Mouse (Mus musculus) embryonic facial prominence, embryonic 11.5 days (tissue): Measurements from ENCODE around the gene Naga. TPM values are rescaled to one million over a fixed set of nuclear protein-coding genes. Genes with fewer than 3 reads are reported as not detected.

Experiments
- ATAC-seq: fragments of 200-750 bp; cut with Nextera tagmentation; replicated peaks from 2 replicates; pipeline ENCODE4 v1.8.0; 2017; ENCODE audit warnings: low read depth; ENCODE audit not compliant: insufficient number of reproducible peaks, low FRiP score, low TSS enrichment
- DNase-seq: peaks from one replicate; pipeline ENCODE4 v3.0.0-alpha.2; 2015; ENCODE audit warnings: low spot score
- H3K27ac ChIP-seq: fragments of 300-500 bp; sonication (generic); replicated peaks from 2 replicates; pipeline ENCODE4 v1.5.1; 2014; ENCODE audit warnings: mild to moderate bottlenecking, low read depth, low read length, control low read depth
- H3K27me3 ChIP-seq: fragments of 300-500 bp; sonication (generic); 2 replicates; pipeline ENCODE4 v1.6.1; 2014; ENCODE audit warnings: mild to moderate bottlenecking, low read length, moderate library complexity, mixed read lengths; ENCODE audit not compliant: control insufficient read depth, insufficient read depth
- H3K36me3 ChIP-seq: fragments of 300-500 bp; sonication (generic); replicated peaks from 2 replicates; pipeline ENCODE4 v1.6.1; 2014; ENCODE audit warnings: low read depth, mild to moderate bottlenecking, low read length, moderate library complexity, mixed read lengths; ENCODE audit not compliant: control insufficient read depth, insufficient read depth
- H3K4me1 ChIP-seq: fragments of 300-500 bp; sonication (generic); 2 replicates; pipeline ENCODE4 v1.6.1; 2014; ENCODE audit warnings: low read length, mixed read lengths; ENCODE audit not compliant: control insufficient read depth, insufficient read depth
- H3K4me2 ChIP-seq: fragments of 300-500 bp; sonication (generic); 2 replicates; pipeline ENCODE4 v1.6.1; 2014; ENCODE audit warnings: low read depth, mild to moderate bottlenecking, control low read depth, low read length, moderate library complexity
- H3K4me3 ChIP-seq: fragments of 300-500 bp; sonication (generic); 2 replicates; pipeline ENCODE4 v1.5.1; 2014; ENCODE audit warnings: low read depth, low read length, control low read depth
- H3K9ac ChIP-seq: fragments of 300-500 bp; sonication (generic); replicated peaks from 2 replicates; pipeline ENCODE4 v1.6.1; 2014; ENCODE audit warnings: mild to moderate bottlenecking, control low read depth, low read length
- H3K9me3 ChIP-seq: fragments of 300-500 bp; sonication (generic); replicated peaks from 2 replicates; pipeline ENCODE4 v1.6.1; 2016; ENCODE audit warnings: mild to moderate bottlenecking, low read length, inconsistent platforms, mixed read lengths; ENCODE audit not compliant: control insufficient read depth
- WGBS: fragments of 180-500 bp; shearing (Covaris S2); extraction: QIAGEN DNeasy Blood & Tissue Kit; methylation state at CpG from one replicate; pipeline ENCODE4 v1.1.7; 2014; 5-methylcytosine and 5-hydroxymethylcytosine counted together
- polyA plus RNA-seq: library from polyadenylated mRNA; unstranded; fragments of >200 nt; fragmentation: Nextera tagmentation; extraction: Ambion mirVana; gene quantifications from 2 replicates; pipeline ENCODE4 v1.2.1, GENCODE M21; 2014

Naga gene
- polyA plus RNA-seq, 1 experiment from 2014 or later = 26.9 TPM

DNA sequence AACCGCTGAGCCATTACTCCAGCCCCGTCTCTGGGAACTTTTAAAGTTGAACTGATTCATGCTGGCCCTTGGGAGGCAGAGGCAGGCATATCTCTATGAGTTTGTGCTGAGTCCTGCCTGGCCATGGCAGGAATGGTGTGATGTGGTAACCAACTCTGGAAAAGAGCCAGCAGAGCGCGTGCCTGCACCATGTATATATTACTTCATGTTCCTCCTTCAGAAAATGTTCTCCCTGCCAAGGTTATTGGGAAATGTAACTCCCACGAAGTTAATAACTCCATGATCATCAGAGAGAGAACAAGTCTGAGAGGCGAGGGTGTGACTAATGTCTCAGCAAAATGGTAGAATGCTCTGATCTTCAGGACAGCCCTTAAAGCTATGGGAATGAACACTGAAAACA lies 20.9 kb downstream of the Naga start:
- Histone ChIP-seq H3K9ac (no peak overlapping the region), H3K4me2 (no peak overlapping the region), H3K27me3 (no peaks in the 10 kb centered on the region), H3K4me1 (no peaks in the 10 kb centered on the region), H3K36me3 (no peaks in the 10 kb centered on the region), H3K4me3 (no peak overlapping the region), H3K9me3 (no peaks in the 10 kb centered on the region), H3K27ac (no peak overlapping the region)
- 87% methylated on average over 6 of the region's 6 CpGs for WGBS
- DNase-seq = no peak
- ATAC-seq = no peak

DNA sequence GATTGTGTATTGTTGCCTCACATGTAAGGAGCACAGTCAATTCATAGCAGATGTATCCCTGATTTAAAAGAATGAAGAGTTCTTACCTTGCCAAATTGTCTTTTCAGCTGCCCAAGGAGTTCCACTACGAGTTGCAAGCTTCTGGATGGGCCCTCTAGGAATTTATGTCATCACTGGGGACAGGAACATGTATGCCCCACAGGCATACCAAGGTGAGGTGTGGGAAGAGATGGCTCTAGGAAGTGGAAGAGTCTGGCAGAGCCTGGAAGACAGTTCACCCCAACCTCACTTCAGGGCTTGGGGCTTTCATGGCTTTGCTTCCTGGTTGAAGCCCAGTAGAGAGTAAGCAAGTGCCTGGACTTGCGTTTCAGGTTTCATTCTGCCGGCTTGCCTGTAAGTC lies 30.3 kb downstream of the Naga start:
- no peak for ATAC-seq
- H3K9me3 ChIP-seq = no peaks in the 10 kb centered on the region
- H3K36me3 ChIP-seq = no peaks in the 10 kb centered on the region
- no peaks in the 10 kb centered on the region for H3K27me3 ChIP-seq
- no peak overlapping the region for H3K4me3 ChIP-seq
- DNase-seq = no peak
- H3K9ac ChIP-seq = no peak overlapping the region
- H3K27ac ChIP-seq = no peak overlapping the region
- H3K4me2 ChIP-seq = no peak overlapping the region
- 62% methylated on average over 3 of the region's 3 CpGs for WGBS
- no peaks in the 10 kb centered on the region for H3K4me1 ChIP-seq

DNA sequence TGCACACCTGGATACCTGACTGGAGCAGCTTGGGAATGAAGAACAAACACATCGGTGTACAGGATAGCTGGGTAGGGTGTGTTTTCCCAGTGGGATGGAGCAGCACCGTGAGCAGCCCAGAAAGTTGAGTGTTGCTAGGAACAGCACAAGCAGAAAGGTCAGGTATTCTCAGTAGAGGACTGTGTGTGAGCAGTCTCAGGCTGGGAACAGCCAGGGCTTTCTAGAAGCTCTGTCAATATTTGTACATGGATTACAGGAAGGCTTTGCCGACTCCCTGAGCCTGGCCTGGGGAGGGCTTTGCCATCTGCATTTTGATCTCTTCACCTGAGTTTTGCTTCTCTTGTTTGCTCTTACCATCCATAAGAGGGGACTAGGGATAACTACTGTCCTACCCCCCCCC lies 31.6 kb downstream of the Naga start:
- H3K4me1 ChIP-seq = no peaks in the 10 kb centered on the region
- H3K27me3 ChIP-seq = no peaks in the 10 kb centered on the region
- no peak overlapping the region for H3K4me3 ChIP-seq
- ATAC-seq (no peak), DNase-seq (no peak)
- no peak overlapping the region for H3K4me2 ChIP-seq
- no peaks in the 10 kb centered on the region for H3K9me3 ChIP-seq
- 73% methylated on average over 3 of the region's 3 CpGs for WGBS
- no peaks in the 10 kb centered on the region for H3K36me3 ChIP-seq
- no peak overlapping the region for H3K9ac ChIP-seq
- no peak overlapping the region for H3K27ac ChIP-seq

DNA sequence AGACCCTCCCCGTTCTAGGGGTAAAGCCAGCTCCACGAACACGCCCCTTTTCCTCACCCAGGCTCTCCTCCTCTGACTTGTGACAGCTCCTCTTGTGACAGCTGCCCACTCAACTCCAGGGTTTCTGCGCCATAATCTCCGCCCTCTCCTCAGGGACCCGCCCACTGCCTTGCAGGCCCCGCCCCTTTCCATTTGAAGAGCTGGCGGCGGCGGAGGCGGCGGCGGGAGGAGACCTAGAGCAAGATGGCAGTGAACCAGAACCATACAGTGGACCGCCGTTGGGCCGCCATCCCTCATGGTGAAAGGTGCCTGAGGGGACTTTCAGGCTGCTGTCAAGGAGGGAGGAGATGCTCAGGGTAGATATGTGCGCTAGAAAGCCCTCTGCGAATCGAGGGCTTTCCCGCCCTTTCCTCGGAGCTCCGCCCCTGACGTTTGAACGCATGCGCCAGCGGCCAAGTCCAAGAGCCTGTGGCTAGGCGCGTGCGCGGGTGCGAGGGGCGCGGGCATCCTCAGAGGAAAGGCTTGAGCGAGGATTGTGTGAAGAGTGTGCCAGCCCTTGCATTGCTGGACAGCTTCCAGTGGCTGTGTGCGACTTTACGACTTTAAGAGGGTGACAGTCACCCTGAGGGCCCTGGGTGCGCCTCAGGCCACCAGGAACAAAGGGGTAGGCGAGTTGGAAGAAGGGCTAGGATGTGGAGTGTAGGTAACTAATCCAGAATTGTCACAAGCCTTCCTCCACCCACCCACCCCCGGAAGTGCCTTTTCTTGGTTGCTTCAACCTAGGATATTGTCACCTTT lies 39.8 kb downstream of the Naga start, which contains the start of gene Wbp2nl:
Wbp2nl (plus strand) TSS at position 191 of the 798 bp plus-strand sequence.
- peak within 1 kb of the TSS; percentile 11; the same call in 1 of the 2 replicates for H3K4me2 ChIP-seq
- 57% methylated on average over 39 of the region's 39 CpGs for WGBS
- no peak within 1 kb of the TSS for H3K27ac ChIP-seq
- no peak for DNase-seq
- H3K4me1 ChIP-seq = no peaks in the 10 kb centered on the region
- no peaks in the 10 kb centered on the region for H3K36me3 ChIP-seq
- no peak within 1 kb of the TSS for H3K4me3 ChIP-seq
- H3K27me3 ChIP-seq = no peaks in the 10 kb centered on the region
- H3K9me3 ChIP-seq = no peaks in the 10 kb centered on the region
- no peak within 1 kb of the TSS for H3K9ac ChIP-seq
- no peak for ATAC-seq

DNA sequence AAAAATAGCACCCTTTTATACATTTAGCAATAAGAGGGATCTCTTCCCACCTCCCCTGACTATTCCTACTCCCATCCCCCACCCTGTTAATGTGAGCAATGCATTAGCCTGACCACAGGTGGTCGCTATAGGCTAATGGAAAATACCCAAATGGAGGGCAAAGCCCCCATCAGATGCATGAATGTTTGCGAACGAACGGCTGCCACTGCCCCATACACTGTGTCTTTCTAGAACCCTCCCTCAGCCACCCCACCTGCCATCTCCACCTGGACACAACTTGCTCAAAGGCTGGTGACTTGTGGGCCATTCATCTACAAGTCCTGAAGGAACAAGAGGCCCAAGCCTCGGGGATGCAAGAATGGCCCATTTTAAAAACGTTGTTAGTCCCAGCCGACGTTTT lies 44.7 kb downstream of the Naga start:
- Histone ChIP-seq H3K4me2 (no peak overlapping the region), H3K27me3 (no peaks in the 10 kb centered on the region), H3K9ac (no peak overlapping the region; the same call in 1 of the 2 replicates), H3K4me3 (no peak overlapping the region), H3K36me3 (peaks cover 3% of the 10 kb centered on the region), H3K27ac (no peak overlapping the region), H3K9me3 (no peaks in the 10 kb centered on the region), H3K4me1 (no peaks in the 10 kb centered on the region; the same call in 1 of the 2 replicates)
- 46% methylated on average over 8 of the region's 8 CpGs for WGBS
- ATAC-seq = no peak
- DNase-seq = peak; percentile 50

DNA sequence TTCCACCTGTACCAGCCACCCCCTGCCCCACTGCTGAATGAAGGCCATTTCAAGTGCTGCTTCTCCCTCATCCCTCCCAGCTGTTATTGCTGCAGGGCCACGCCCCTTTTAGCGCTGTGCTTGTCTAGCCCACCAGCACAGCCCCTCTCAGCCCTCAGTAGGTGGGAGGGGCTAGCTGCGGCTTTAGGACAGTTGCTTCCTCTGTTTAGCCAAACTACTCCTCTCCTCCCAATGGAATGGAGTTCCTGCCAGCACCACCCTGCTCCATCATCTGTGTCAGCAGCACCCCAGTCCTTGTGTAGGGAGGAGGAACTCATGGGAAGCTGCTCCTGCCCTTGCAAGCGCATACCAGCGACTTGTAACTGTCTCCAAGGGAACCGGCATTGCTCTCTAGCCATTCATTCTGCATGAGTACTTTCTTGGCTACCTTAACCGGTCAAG lies 45.4 kb downstream of the Naga start:
- Histone ChIP-seq H3K4me2 (no peak overlapping the region), H3K27me3 (no peaks in the 10 kb centered on the region), H3K9ac (no peak overlapping the region), H3K4me3 (no peak overlapping the region), H3K36me3 (peaks cover 3% of the 10 kb centered on the region), H3K4me1 (no peaks in the 10 kb centered on the region; the same call in 1 of the 2 replicates), H3K9me3 (no peaks in the 10 kb centered on the region), H3K27ac (no peak overlapping the region)
- DNase-seq (peak; percentile 51), ATAC-seq (peak; percentile 72)
- 16% methylated on average over 7 of the region's 7 CpGs for WGBS

DNA sequence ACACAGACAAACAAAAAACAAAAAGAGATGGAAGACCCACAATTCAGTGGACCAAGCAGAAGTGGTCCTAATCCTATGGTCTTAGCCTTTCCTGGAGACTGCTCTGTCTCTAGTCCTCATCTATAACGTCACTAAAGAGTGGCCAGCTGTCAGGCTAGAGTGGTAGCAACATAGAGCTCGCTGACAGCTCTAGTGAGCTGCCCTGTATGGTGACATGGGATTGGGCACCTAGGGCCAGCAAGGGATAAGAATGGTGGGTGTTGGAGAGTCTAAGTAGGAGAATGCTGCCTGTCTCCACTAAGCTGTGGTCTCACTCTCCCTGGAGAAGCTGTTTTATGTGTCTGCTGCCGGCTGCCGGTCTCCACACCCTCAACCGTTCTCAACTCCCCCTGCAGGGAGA lies 45.9 kb downstream of the Naga start:
- DNase-seq = no peak
- H3K9me3 ChIP-seq = no peaks in the 10 kb centered on the region
- H3K27ac ChIP-seq = no peak overlapping the region
- H3K4me1 ChIP-seq = no peaks in the 10 kb centered on the region; the same call in 1 of the 2 replicates
- H3K36me3 ChIP-seq = peaks cover 3% of the 10 kb centered on the region
- no peaks in the 10 kb centered on the region for H3K27me3 ChIP-seq
- ATAC-seq = peak; percentile 57
- H3K4me2 ChIP-seq = no peak overlapping the region
- WGBS = 26% methylated on average over 5 of the region's 5 CpGs
- no peak overlapping the region for H3K4me3 ChIP-seq
- H3K9ac ChIP-seq = no peak overlapping the region

DNA sequence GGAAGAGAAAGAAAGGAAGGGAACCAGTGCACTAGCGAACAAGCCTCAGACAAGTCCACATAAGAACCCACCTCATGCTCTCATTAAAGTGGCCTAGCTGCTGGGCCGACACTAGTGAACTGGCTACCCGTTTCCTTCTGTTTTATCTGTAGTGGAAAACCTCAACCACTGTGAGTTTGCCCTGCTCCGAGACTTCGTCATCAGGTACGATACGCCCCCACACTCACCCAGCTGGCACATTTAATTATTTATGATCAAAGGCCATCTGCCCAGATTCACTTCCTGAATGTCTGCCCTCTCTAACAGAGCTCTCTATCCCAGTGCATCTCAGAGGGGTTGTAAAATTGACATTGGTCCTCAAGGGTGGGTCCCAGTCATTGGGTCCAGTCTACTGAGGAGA lies 48.5 kb downstream of the Naga start:
- H3K9ac ChIP-seq = no peak overlapping the region
- H3K4me1 ChIP-seq = no peaks in the 10 kb centered on the region; the same call in 1 of the 2 replicates
- H3K4me2 ChIP-seq = no peak overlapping the region
- no peak for ATAC-seq
- H3K4me3 ChIP-seq = no peak overlapping the region
- no peak for DNase-seq
- H3K27me3 ChIP-seq = no peaks in the 10 kb centered on the region
- no peaks in the 10 kb centered on the region for H3K9me3 ChIP-seq
- no peak overlapping the region for H3K27ac ChIP-seq
- peaks cover 3% of the 10 kb centered on the region for H3K36me3 ChIP-seq
- 92% methylated on average over 7 of the region's 7 CpGs for WGBS
